Mouse (Mus musculus) thymus, adult 2 months (tissue): ENCODE results near the gene Tspan17. TPM values are rescaled to one million over a fixed set of nuclear protein-coding genes. Genes with fewer than 3 reads are reported as not detected.

Experiments
- DNase-seq: peaks from one replicate; pipeline ENCODE4 v3.0.0; 2021
- H3K27ac ChIP-seq: fragments of 200-500 bp; 2 replicates; pipeline ENCODE4 v1.5.1; 2012; ENCODE audit warnings: low read length, control low read depth; ENCODE audit not compliant: control insufficient read depth, insufficient read depth
- H3K27me3 ChIP-seq: fragments of 200-500 bp; 2 replicates; pipeline ENCODE4 v1.6.1; 2012; ENCODE audit warnings: mild to moderate bottlenecking, low read length, moderate library complexity, mixed read lengths; ENCODE audit not compliant: control insufficient read depth, insufficient read depth
- H3K36me3 ChIP-seq: fragments of 200-500 bp; 2 replicates; pipeline ENCODE4 v1.6.1; 2012; ENCODE audit warnings: mild to moderate bottlenecking, low read length, moderate library complexity; ENCODE audit not compliant: control insufficient read depth, insufficient read depth
- H3K4me1 ChIP-seq: fragments of 200-500 bp; replicated peaks from 2 replicates; pipeline ENCODE4 v1.6.1; 2012; ENCODE audit warnings: low read length; ENCODE audit not compliant: control insufficient read depth, insufficient read depth
- H3K4me3 ChIP-seq: fragments of 200-500 bp; 2 replicates; pipeline ENCODE4 v1.5.1; 2012; ENCODE audit warnings: mild to moderate bottlenecking, low read length, control low read depth, moderate library complexity; ENCODE audit not compliant: control insufficient read depth, insufficient read depth
- CTCF ChIP-seq: fragments of 200-500 bp; IDR thresholded peaks from 2 replicates; pipeline ENCODE4 v1.5.1; 2012; ENCODE audit warnings: mild to moderate bottlenecking, control low read depth, low read length, moderate library complexity, borderline replicate concordance; ENCODE audit not compliant: control insufficient read depth, poor library complexity, insufficient read depth; ENCODE audit errors: extremely low read depth
- POLR2A ChIP-seq: fragments of 200-500 bp; IDR thresholded peaks from 2 replicates; pipeline ENCODE4 v1.6.1; 2012; ENCODE audit warnings: mild to moderate bottlenecking, low read length, control low read depth, moderate library complexity; ENCODE audit not compliant: control insufficient read depth, poor library complexity, insufficient read depth; ENCODE audit errors: extremely low read depth
- WGBS: fragments of 180-500 bp; shearing (Covaris S2); methylation state at CpG from one replicate; pipeline ENCODE4 v1.1.7; 2018; 5-methylcytosine and 5-hydroxymethylcytosine counted together
- polyA plus RNA-seq: library from polyadenylated mRNA; depleted of rRNA; stranded (reverse); fragments of >200 nt; gene quantifications from 2 replicates; pipeline ENCODE4 v1.2.3, GENCODE M21; 2012

Gene Tspan17
- polyA plus RNA-seq, 1 experiment, result 6.4 TPM

DNA sequence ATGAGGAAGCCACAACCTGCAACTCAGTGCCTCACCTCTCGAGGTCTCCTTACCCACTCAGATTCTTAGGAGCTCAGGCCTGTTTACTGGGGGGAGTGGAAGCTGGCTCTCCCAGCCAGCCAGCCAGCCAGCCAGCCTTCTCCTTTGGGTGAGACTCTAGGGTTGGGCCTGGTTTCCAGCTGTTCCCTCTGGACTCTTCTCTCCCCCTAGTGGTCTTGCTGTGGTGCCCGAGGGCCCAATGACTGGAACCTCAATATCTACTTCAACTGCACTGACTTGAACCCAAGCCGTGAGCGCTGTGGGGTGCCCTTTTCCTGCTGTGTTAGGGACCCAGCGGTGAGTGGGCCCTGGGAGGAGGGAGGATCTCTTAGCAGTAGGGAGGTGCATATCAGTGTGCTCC is 5.7 kb downstream of the Tspan17 start:
- Histone ChIP-seq H3K27ac (no peak overlapping the region), H3K27me3 (peaks cover 4% of the 10 kb centered on the region; the same call in 1 of the 2 replicates), H3K36me3 (no peaks in the 10 kb centered on the region), H3K4me3 (no peak overlapping the region), H3K4me1 (0 out of 2 replicates have a peak, but pooled peaks cover 2% of the 10 kb centered on the region)
- DNase-seq, result no peak
- TF ChIP-seq CTCF (no peak), POLR2A (no peak)
- 53% methylated on average over 5 of the region's 5 CpGs for WGBS

DNA sequence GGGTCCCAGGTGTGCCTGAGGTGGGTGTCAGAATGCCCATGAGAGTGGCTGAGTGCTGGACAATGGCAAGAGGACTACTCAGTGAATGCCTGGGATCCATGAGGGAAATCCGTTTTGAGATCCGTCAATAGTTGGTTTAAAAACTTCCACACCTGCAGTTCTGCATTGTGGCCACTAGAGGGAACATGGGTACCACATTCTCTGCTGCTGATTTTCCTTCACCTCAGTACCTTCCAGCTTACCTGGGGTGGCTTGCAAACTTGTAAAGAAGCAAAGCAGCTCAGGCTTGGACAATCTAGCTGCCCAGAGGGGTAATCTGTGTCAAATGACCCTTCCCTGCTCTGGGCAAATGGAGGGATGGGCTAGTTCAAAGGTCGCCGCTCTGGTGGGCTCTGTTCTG is 8.2 kb downstream of the Tspan17 start:
- 41% methylated on average over 4 of the region's 4 CpGs for WGBS
- TF ChIP-seq POLR2A (no peak), CTCF (no peak)
- Histone ChIP-seq H3K4me1 (no peaks in the 10 kb centered on the region), H3K27ac (no peak overlapping the region), H3K27me3 (no peaks in the 10 kb centered on the region), H3K36me3 (no peaks in the 10 kb centered on the region), H3K4me3 (no peak overlapping the region)
- DNase-seq, result peak; percentile 18

DNA sequence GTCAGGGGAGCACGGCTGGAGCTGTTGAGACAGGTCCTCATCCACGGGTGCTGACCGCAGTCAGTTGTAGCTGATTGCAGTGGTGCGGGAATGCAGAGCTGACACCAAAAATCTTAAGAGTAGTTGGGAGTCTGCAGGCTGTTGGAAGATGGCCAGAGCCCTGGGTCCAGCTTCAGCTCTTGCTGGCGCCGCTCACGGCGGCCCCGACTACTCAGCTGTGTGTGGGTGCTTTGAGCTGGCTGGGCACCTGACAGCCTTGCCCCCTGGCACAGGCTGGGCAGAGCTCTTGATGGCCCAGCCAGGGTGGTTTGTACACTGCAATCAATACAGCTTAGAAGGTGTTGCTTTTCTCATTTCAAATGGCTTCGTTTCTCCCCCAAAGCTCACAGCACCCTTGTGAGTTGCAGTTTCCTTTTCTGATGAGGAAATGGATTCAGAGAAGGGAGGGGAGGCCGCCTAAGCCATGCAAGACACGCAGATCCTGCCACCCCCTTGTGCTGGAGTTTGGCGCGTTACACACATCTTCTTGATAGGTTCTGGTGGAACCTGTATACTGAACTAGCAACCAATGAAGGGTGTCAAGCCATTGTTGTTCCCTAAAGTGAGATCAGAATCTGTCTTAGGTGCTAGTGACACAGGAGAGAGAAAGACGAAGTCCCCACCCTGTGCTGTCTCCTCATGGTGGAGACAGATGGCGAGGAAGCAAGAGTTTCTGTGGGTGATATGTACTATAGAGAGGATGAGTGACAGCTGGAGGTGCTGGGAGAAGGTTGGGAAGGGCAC is 8.9 kb downstream of the Tspan17 start:
- H3K4me3 ChIP-seq, result no peak overlapping the region
- H3K27ac ChIP-seq, result no peak overlapping the region
- H3K4me1 ChIP-seq, result no peaks in the 10 kb centered on the region
- 72% methylated on average over 16 of the region's 16 CpGs for WGBS
- no peaks in the 10 kb centered on the region for H3K36me3 ChIP-seq
- no peak for TF ChIP-seq POLR2A
- no peak for TF ChIP-seq CTCF
- H3K27me3 ChIP-seq, result no peaks in the 10 kb centered on the region
- DNase-seq, result no peak

GRCm38 (mm10) chr13:54798740-54799139 is 9.6 kb downstream of the Tspan17 start:
- H3K27me3 ChIP-seq, result no peaks in the 10 kb centered on the region
- no peak overlapping the region for H3K4me3 ChIP-seq
- H3K36me3 ChIP-seq, result no peaks in the 10 kb centered on the region
- 81% methylated on average over 10 of the region's 10 CpGs for WGBS
- DNase-seq, result no peak
- no peaks in the 10 kb centered on the region for H3K4me1 ChIP-seq
- TF ChIP-seq CTCF (no peak), POLR2A (no peak)
- H3K27ac ChIP-seq, result no peak overlapping the region

- no peaks in the 10 kb centered on the region for H3K27me3 ChIP-seq
- TF ChIP-seq POLR2A (no peak), CTCF (peak; percentile 78; the same call in 1 of the 2 replicates)
- H3K27ac ChIP-seq, result no peak overlapping the region
- H3K4me3 ChIP-seq, result no peak overlapping the region
- DNase-seq, result peak; percentile 59
- WGBS, result 21% methylated on average over 9 of the region's 9 CpGs
- no peaks in the 10 kb centered on the region for H3K4me1 ChIP-seq
- H3K36me3 ChIP-seq, result no peaks in the 10 kb centered on the region
Measured at GRCm38 (mm10) chr13:54799701-54800100, 10.5 kb downstream of the Tspan17 start.

DNA sequence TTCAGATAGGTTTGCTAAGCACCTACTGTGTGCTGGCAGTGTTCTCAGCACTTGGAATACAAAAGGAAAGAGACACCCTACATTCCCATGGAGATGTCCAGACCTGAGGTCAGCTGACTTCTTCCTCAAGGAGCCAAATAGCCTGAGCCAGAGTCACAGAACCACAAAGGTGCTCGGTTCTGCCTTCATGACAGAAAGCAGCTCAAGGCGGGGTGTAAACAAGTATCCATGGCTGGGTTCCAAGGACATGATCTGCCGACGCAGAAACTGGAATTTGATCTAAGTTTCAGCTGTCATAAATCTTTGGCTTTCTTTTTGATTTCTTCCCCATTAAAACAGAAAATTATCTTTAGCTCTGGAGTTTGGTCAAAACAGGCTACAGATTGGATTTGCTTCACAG is 11.0 kb downstream of the Tspan17 start:
- DNase-seq, result no peak
- no peaks in the 10 kb centered on the region for H3K36me3 ChIP-seq
- H3K4me3 ChIP-seq, result no peak overlapping the region
- no peak overlapping the region for H3K27ac ChIP-seq
- TF ChIP-seq POLR2A (no peak), CTCF (no peak)
- no peaks in the 10 kb centered on the region for H3K4me1 ChIP-seq
- 72% methylated on average over 4 of the region's 4 CpGs for WGBS
- no peaks in the 10 kb centered on the region for H3K27me3 ChIP-seq
